Mouse (Mus musculus) embryonic facial prominence, embryonic 15.5 days (tissue): ENCODE results near the gene Hoxc9. TPM values are rescaled to one million over a fixed set of nuclear protein-coding genes. Genes with fewer than 3 reads are reported as not detected.
A peak's percentile ranks its signal among the peaks of the same experiment; 100 is the strongest.

Experiments
- ATAC-seq: fragments of 200-750 bp; cut with Nextera tagmentation; 2 replicates; pipeline ENCODE4 v1.8.0; 2017; ENCODE audit warnings: low read depth, moderate TSS enrichment; ENCODE audit not compliant: insufficient number of reproducible peaks, low FRiP score, low TSS enrichment
- H3K27ac ChIP-seq: fragments of 300-500 bp; sonication (generic); replicated peaks from 2 replicates; pipeline ENCODE4 v1.5.1; 2015; ENCODE audit warnings: mild to moderate bottlenecking, inconsistent platforms
- H3K27me3 ChIP-seq: fragments of 300-500 bp; sonication (generic); 2 replicates; pipeline ENCODE4 v1.6.1; 2015; ENCODE audit warnings: inconsistent platforms
- H3K36me3 ChIP-seq: fragments of 300-500 bp; sonication (generic); 2 replicates; pipeline ENCODE4 v1.6.1; 2015; ENCODE audit warnings: mild to moderate bottlenecking, inconsistent platforms
- H3K4me1 ChIP-seq: fragments of 300-500 bp; sonication (generic); 2 replicates; pipeline ENCODE4 v1.6.1; 2015; ENCODE audit warnings: inconsistent platforms
- H3K4me2 ChIP-seq: fragments of 300-500 bp; sonication (generic); replicated peaks from 2 replicates; pipeline ENCODE4 v1.6.1; 2015; ENCODE audit warnings: mild to moderate bottlenecking, inconsistent platforms
- H3K4me3 ChIP-seq: fragments of 300-500 bp; sonication (generic); replicated peaks from 2 replicates; pipeline ENCODE4 v1.5.1; 2015; ENCODE audit warnings: mild to moderate bottlenecking, inconsistent platforms
- H3K9ac ChIP-seq: fragments of 300-500 bp; sonication (generic); 2 replicates; pipeline ENCODE4 v1.6.1; 2015; ENCODE audit warnings: inconsistent platforms
- H3K9me3 ChIP-seq: fragments of 300-500 bp; sonication (generic); replicated peaks from 2 replicates; pipeline ENCODE4 v1.6.1; 2016; ENCODE audit warnings: inconsistent platforms
- WGBS: fragments of 180-500 bp; shearing (Covaris S2); methylation state at CpG from one replicate; pipeline ENCODE4 v1.1.7; 2015; 5-methylcytosine and 5-hydroxymethylcytosine counted together
- microRNA counts: library from miRNA; unstranded; fragments of <30 nt; microRNA quantifications from one replicate; lab custom pipeline; 2016
- microRNA-seq: library from miRNA; unstranded; fragments of <30 nt; microRNA quantifications from one replicate; pipeline ENCODE4, GENCODE M21; 2016; ENCODE audit warnings: borderline number of aligned reads
- polyA plus RNA-seq: library from polyadenylated mRNA; unstranded; fragments of >200 nt; fragmentation: Nextera tagmentation; extraction: Ambion mirVana; gene quantifications from 2 replicates; pipeline ENCODE4 v1.2.1, GENCODE M21; 2015

Gene Hoxc9
- polyA plus RNA-seq, 1 experiment from 2014 or later, result not detected

GRCm38 (mm10) chr15:103034043-103034806 is 58.0 kb downstream of the Hoxc9 start:
- WGBS, result under 1% methylated on average over 24 of the region's 24 CpGs
- Histone ChIP-seq H3K36me3 (no peaks in the 10 kb centered on the region), H3K4me1 (0 out of 2 replicates have a peak, but pooled peaks cover 7% of the 10 kb centered on the region), H3K9me3 (no peaks in the 10 kb centered on the region), H3K4me2 (peak overlapping the region; percentile 27), H3K27ac (no peak overlapping the region), H3K9ac (no peak overlapping the region), H3K4me3 (peak overlapping the region; percentile 24), H3K27me3 (peaks cover 97% of the 10 kb centered on the region)
- ATAC-seq, result no peak

MicroRNAs encoded within 50 kb of the gene (microRNA counts, 519-probe panel; counts per million panel counts)
- microRNA mmu-miR-615-3p (lab: Ali Mortazavi, UCI) (not detected), microRNA mmu-miR-615-5p (lab: Ali Mortazavi, UCI) (not detected)

Small RNA genes lying within 50 kb of the gene (microRNA-seq; reads per million reads assigned to microRNA genes)
- gene Mir196a-2 (9.7 reads per million, percentile 28 among the genes with 10 or more reads in this experiment), gene Mir615 (96.4 reads per million, percentile 54 among the genes with 10 or more reads in this experiment)

Other genes starting within 250 kb of the Hoxc9 start
- 4.0 and 5.2 TPM in 2 replicates for gene Hoxc13, start 55.3 kb upstream of the Hoxc9 start, polyA plus RNA-seq
- 0.21 TPM in 1 of 2 replicates, not detected in the other for gene Hoxc12, start 39.7 kb upstream of the Hoxc9 start, polyA plus RNA-seq
- gene Hoxc11, start 22.0 kb upstream of the Hoxc9 start, polyA plus RNA-seq, result not detected in 2 replicates
- not detected in 2 replicates for gene Hoxc10, start 9.6 kb upstream of the Hoxc9 start, polyA plus RNA-seq
- 2.0 and 2.1 TPM in 2 replicates for gene Hoxc5, start 9.0 kb upstream of the Hoxc9 start, polyA plus RNA-seq
- not detected in 2 replicates for gene Hoxc8, start 14.2 kb downstream of the Hoxc9 start, polyA plus RNA-seq
- gene Hoxc6, start 21.8 kb downstream of the Hoxc9 start, polyA plus RNA-seq, result 0.11 and 0.35 TPM in 2 replicates
- 1.1 TPM in 2 replicates for gene Hoxc4, start 42.5 kb downstream of the Hoxc9 start, polyA plus RNA-seq
- 17.9 and 18.0 TPM in 2 replicates for gene Smug1, start 190.7 kb downstream of the Hoxc9 start, polyA plus RNA-seq